Mouse (Mus musculus): Measurements from ENCODE around the gene Gsc2. TPM values are rescaled to one million over a fixed set of nuclear protein-coding genes. Genes with fewer than 3 reads are reported as not detected.

Gene Gsc2
- polyA plus RNA-seq (2012; rRNA removed): 0.32 TPM in 1 of 2 replicates, not detected in the other

DNA sequence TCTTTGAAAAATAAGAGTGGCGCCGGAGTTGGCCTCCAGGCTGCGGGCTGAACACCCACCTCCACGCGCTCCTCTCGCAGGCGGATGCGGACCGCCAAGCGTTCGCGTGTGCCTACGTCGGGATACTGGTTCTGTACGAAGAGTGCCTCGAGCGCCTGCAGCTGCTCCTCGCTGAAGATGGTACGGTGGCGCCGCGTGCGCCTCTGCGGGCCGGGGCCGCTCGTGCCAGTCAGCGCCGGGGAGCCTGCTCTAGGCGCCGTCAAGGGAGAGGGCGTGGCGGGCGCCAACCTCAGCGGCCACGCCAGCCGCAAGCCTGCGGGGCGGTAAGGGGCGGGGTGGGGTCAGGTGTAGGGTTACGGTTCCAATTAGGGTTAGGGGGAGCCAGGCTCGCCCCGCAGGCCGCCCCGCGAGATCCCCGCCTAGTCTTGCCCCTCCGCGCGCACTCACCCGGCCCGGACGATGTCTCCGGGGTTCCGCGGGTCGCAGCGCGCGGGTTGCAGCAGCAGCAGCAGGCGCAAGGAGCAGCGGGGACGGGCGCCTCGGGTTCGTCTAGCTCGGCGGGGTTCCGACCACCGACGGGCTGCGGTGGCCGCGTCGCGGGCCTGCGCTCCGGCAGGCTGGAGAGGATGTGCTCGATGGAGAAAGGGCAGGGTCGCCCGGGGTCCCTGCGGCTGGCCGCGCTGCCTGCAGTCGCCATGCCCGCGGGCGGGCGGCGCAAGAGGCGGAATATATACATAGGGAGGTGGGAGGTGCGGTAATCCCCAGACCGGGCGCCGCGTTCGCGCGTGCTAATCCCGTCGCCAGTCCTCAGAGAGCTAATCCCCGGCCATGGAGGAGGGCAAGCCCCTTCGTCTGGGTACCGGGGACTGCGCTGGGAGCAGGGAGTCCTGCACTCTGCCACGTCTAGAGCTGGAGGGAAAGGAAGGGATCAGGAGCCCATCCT lies at the start of gene Gsc2:
Gene Gsc2, minus strand, starts transcription at position 753 of the 943 bp plus-strand sequence.

DNA sequence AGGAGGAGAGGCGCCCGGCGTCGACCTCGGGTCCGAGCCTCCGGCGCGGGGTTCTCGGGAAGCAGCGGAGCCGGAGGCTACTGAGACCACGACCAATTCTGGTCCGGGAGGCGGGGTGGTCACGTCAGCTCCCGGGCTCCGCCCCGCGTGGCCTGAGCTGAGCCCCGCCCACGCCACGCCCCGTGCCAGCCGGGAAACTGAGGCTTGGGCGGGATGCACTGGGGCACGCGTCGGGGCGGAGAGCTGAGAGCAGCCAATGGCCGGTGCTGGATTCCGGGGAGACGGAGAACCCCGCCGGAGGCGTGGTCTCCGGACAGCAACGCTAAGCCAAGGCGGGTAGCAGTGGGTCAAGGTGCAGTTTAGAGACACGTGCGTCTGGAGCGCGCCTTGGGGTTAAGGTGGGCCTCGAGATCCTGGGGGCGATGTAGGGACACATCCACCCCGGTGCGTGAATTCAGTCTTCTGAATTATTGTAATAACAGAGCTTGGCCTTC lies 13.3 kb upstream of the Gsc2 start, which contains the start of gene Slc25a1:
Gene Slc25a1, minus strand, starts transcription at position 133 of the 494 bp plus-strand sequence.

DNA sequence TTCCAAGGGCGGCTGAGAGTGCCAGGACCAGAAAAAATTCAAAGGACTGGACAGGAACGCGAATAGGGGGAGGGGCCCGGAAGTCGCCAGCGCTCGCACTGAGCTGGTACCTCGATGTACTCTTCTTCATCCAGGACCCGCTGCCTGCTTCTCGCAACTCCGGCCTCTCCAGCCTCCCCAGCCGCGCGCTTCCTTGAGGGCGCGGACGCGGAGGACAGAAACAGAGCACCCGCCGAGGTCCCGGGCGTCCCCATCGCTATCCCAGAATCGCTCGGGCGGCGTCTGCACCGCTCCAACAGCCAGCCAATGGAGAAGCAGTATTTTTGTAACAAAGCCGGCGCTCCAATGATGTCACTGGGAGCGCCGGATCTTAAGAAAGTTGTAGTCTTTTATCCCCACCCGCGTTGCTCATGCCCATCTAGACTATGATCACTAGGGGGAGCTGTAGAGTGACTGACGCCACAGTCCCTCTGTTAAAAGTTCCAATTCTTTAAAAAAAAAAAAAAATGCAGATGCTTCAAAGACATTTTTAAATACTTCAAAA lies 3.7 kb downstream of the Gsc2 start, which contains the start of gene Ess2:
Gene Ess2, minus strand, starts transcription at position 297 of the 544 bp plus-strand sequence.

DNA sequence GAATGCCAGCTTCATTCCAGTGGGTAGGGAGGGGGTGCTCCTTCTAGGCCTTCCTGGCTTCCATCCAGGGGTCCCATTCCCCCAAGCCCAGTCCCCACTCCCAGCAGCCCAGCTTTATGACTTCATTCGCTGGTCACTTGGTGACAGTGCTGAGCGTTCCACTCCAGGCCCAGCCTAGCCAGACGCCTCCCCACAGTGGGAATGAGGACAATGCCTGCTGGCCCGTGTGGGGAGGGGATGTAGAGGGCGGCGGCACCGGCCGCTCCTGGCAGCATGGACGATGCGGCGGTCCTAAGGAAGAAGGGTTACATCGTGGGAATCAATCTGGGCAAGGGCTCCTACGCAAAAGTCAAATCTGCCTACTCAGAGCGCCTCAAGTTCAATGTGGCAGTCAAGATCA lies 16.4 kb downstream of the Gsc2 start, which contains the start of the genes Dgcr2 and Tssk2:
Gene Dgcr2, minus strand, starts transcription at position 101 of the 400 bp plus-strand sequence.
Gene Tssk2, plus strand, starts transcription at position 176 of the 400 bp plus-strand sequence.

DNA sequence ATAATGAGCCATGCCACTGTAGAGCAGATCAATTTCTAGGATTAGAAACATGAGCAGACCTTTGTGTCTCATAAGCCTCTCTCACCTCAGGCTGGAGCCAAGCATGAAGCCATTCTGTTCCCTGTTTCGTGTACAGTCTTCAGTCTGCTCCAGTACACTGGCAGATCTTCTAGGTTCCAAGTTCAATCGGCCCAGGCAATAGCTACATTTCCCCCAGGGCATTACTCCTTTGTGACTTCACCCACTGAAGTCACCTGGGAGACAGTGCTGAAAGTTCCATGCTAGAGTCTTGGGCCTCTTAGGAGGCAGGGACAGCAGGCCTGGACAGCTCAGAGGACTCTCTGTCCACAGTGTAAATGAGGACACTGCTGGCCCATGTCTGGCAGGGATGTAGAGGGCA lies 20.9 kb downstream of the Gsc2 start, which contains the start of gene Tssk1:
Gene Tssk1, plus strand, starts transcription at position 301 of the 400 bp plus-strand sequence.

DNA sequence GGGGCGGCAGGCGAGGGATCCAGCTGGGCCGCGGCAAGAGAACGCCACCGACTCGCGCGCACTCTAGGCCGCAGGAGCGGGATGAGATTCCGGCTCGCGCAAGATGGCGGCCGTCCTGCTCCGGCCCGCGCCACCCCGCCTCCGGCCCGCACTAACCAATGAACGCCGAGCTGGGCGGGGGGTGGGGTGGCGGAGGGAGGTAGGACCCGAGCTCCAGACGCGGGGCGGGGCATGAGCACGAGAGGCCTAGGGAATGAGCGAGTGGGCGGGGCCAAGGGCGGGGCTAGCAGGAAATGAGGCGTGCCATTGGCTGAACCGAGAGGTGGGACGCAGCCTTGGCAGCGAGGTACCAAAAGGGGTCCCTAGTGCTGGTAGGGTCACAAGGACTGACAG lies 23.3 kb downstream of the Gsc2 start, which contains the start of gene Gm20518:
Gene Gm20518, minus strand, starts transcription at position 105 of the 393 bp plus-strand sequence.

Other genes with a start within 250 kb of the Gsc2 start
- 112 and 197 TPM in 2 replicates for gene Med15, start 182.2 kb downstream of the Gsc2 start, polyA plus RNA-seq (2012; rRNA removed)
- 148 and 167 TPM in 2 replicates for gene Klhl22, start 155.4 kb downstream of the Gsc2 start, polyA plus RNA-seq (2012; rRNA removed)
- 189 and 286 TPM in 2 replicates for gene Scarf2, start 117.8 kb downstream of the Gsc2 start, polyA plus RNA-seq (2012; rRNA removed)
- 1.6 and 2.9 TPM in 2 replicates for gene B830017H08Rik, start 81.9 kb downstream of the Gsc2 start, polyA plus RNA-seq (2012; rRNA removed)
- 7.8 and 10.4 TPM in 2 replicates for gene Car15, start 76.7 kb downstream of the Gsc2 start, polyA plus RNA-seq (2012; rRNA removed)
- 1.9 and 2.4 TPM in 2 replicates for gene Gm20518, start 23.4 kb downstream of the Gsc2 start, polyA plus RNA-seq (2012; rRNA removed)
- gene Tssk1, start 20.8 kb downstream of the Gsc2 start, polyA plus RNA-seq (2012; rRNA removed): 0.12 TPM in 1 of 2 replicates, not detected in the other
- gene Dgcr2, start 16.5 kb downstream of the Gsc2 start, polyA plus RNA-seq (2012; rRNA removed): 236 and 311 TPM in 2 replicates
- gene Tssk2, start 16.4 kb downstream of the Gsc2 start, polyA plus RNA-seq (2012; rRNA removed): not detected in 2 replicates
- gene Ess2, start 3.7 kb downstream of the Gsc2 start, polyA plus RNA-seq (2012; rRNA removed): 26.4 and 34.9 TPM in 2 replicates
- gene Slc25a1, start 13.2 kb upstream of the Gsc2 start, polyA plus RNA-seq (2012; rRNA removed): 223 and 245 TPM in 2 replicates
- gene Vpreb2, start 65.4 kb upstream of the Gsc2 start, polyA plus RNA-seq (2012; rRNA removed): not detected in 2 replicates
- 118 and 150 TPM in 2 replicates for gene Dgcr6, start 137.8 kb upstream of the Gsc2 start, polyA plus RNA-seq (2012; rRNA removed)
- gene Prodh, start 175.1 kb upstream of the Gsc2 start, polyA plus RNA-seq (2012; rRNA removed): 32.9 and 50.5 TPM in 2 replicates
- 8.3 and 8.8 TPM in 2 replicates for gene Rtn4r, start 212.6 kb upstream of the Gsc2 start, polyA plus RNA-seq (2012; rRNA removed)

All from ovary, adult 2 months (tissue).